In the genomic region with DNA sequence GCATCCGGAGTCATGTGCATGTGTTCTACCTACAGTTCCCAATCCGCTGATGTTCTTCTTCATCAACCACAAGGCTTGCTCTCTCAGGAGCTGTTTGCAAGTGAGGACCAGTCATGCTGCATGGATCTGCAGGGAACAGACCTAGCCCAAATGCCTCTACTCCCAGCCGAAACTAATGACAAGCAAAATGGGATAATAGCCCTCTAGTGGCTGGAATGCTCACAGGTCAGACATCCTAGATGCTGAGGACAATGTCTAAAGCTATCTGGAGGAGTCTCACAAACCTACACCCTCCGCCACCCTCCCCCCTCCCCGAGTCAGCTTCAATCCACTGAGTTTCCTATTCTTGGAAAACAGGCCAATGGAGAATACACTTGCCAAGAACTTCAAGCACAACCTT, we compare ENCODE assay signal across 9 mouse cellular contexts.
DNase-seq lines count a peak whose midpoint lies in the region; ATAC-seq and TF ChIP-seq lines count a peak whose summit lies in the region.
"Had no signal": no experiment of that assay in that cellular context is flagged by ENCODE, and none has a peak within 500 bp of the region (broad histone marks: within the 10 kb centered on the region; RNA-seq: fewer than 3 reads in every experiment).

No protein-coding gene starts in this region.

- peak; percentile 55 for DNase-seq in hindbrain, embryonic 14.5 days (ENCODE audit: low spot score)
- peak; percentile 80 for DNase-seq in ES-E14 (ENCODE audit: low read depth, low spot score)
- peak; percentile 76 for DNase-seq in embryo, embryonic 10 days (ENCODE audit: low spot score)
- peak; percentile 28 for DNase-seq in limb, embryonic 14.5 days (ENCODE audit: low spot score)
- DNase-seq in right cerebral cortex, postnatal 4 days = no peak
- DNase-seq in right cerebral cortex, adult 2 months (ENCODE audit: low spot score in 2 of 2) = no peak
- DNase-seq in adrenal gland, adult 8-10 months = no peak

- H3K36me3 ChIP-seq in hindbrain, embryonic 14.5 days (replicated peaks; ENCODE audit: control insufficient read depth, insufficient read depth) = no peaks in the 10 kb centered on the region
- H3K36me3 ChIP-seq in hindbrain, embryonic 12.5 days = no peaks in the 10 kb centered on the region
- no peaks in the 10 kb centered on the region for H3K36me3 ChIP-seq in ES-E14 (ENCODE audit: control insufficient read depth, insufficient read depth, low read length, poor library complexity, severe bottlenecking)
- no peaks in the 10 kb centered on the region for H3K36me3 ChIP-seq in limb, embryonic 14.5 days (ENCODE audit: control insufficient read depth, insufficient read depth, low read length)
- H3K36me3 ChIP-seq: liver, embryonic 15.5 days had no signal

- no peaks in the 10 kb centered on the region for H3K9me3 ChIP-seq in hindbrain, embryonic 14.5 days (ENCODE audit: control insufficient read depth, low read length)
- no peaks in the 10 kb centered on the region for H3K9me3 ChIP-seq in hindbrain, embryonic 12.5 days (replicated peaks)
- H3K9me3 ChIP-seq in ES-E14 (ENCODE audit: control insufficient read depth, insufficient read depth, low read depth, low read length) = no peaks in the 10 kb centered on the region
- H3K9me3 ChIP-seq in limb, embryonic 14.5 days (ENCODE audit: control insufficient read depth, low read length) = no peaks in the 10 kb centered on the region
- H3K9me3 ChIP-seq: liver, embryonic 15.5 days had no signal

- H3K27ac ChIP-seq in hindbrain, embryonic 14.5 days = no peak overlapping the region
- H3K27ac ChIP-seq in hindbrain, embryonic 12.5 days = no peak overlapping the region
- H3K27ac ChIP-seq in ES-E14 (ENCODE audit: insufficient read depth, low read depth, low read length, poor library complexity, severe bottlenecking) = no peak overlapping the region
- H3K27ac ChIP-seq in limb, embryonic 14.5 days (replicated peaks; ENCODE audit: low read depth, low read length) = no peak overlapping the region
- H3K27ac ChIP-seq: liver, embryonic 15.5 days had no signal

- WGBS in hindbrain, embryonic 14.5 days = 45% methylated on average over 5 of the region's 5 CpGs
- 30% methylated on average over 5 of the region's 5 CpGs for WGBS in hindbrain, embryonic 12.5 days
- WGBS in limb, embryonic 14.5 days = 33% methylated on average over 5 of the region's 5 CpGs

- in situ Hi-C loops in ES-E14 (cut with MboI; ENCODE audit: low sequenced_read_pairs in 2 of 2, unreplicated experiment in 2 of 2) = no loop called here

- no peak overlapping the region for H3K9ac ChIP-seq in hindbrain, embryonic 14.5 days
- no peak overlapping the region for H3K9ac ChIP-seq in hindbrain, embryonic 12.5 days
- no peak overlapping the region for H3K9ac ChIP-seq in ES-E14 (ENCODE audit: insufficient read depth, low read depth, low read length, poor library complexity, severe bottlenecking)
- no peak overlapping the region for H3K9ac ChIP-seq in limb, embryonic 14.5 days (ENCODE audit: low read depth, low read length, severe bottlenecking)
- H3K9ac ChIP-seq: liver, embryonic 15.5 days had no signal

- H3K27me3 ChIP-seq in hindbrain, embryonic 14.5 days (ENCODE audit: control insufficient read depth, insufficient read depth, low read length) = no peaks in the 10 kb centered on the region
- H3K27me3 ChIP-seq in hindbrain, embryonic 12.5 days = no peaks in the 10 kb centered on the region
- H3K27me3 ChIP-seq in limb, embryonic 14.5 days (ENCODE audit: control insufficient read depth, insufficient read depth, low read length) = no peaks in the 10 kb centered on the region
- H3K27me3 ChIP-seq: liver, embryonic 15.5 days had no signal

- ATAC-seq in hindbrain, embryonic 14.5 days (ENCODE audit: low FRiP score) = no peak
- no peak for ATAC-seq in hindbrain, embryonic 12.5 days (ENCODE audit: low FRiP score)
- no peak for ATAC-seq in limb, embryonic 14.5 days (ENCODE audit: low FRiP score, low read depth)

- H3K4me3 ChIP-seq in hindbrain, embryonic 14.5 days (replicated peaks; ENCODE audit: low read length) = no peak overlapping the region
- H3K4me3 ChIP-seq in hindbrain, embryonic 12.5 days = no peak overlapping the region
- no peak overlapping the region for H3K4me3 ChIP-seq in ES-E14 (ENCODE audit: insufficient read depth in 1 of 2, low read depth in 1 of 2, low read length in 2 of 2, poor library complexity in 1 of 2, severe bottlenecking in 1 of 2)
- no peak overlapping the region for H3K4me3 ChIP-seq in limb, embryonic 14.5 days (replicated peaks; ENCODE audit: low read length)
- H3K4me3 ChIP-seq: liver, embryonic 15.5 days had no signal

- no peak for TF ChIP-seq POLR2A in limb, embryonic 14.5 days (IDR thresholded peaks at IDR 0.05; ENCODE audit: borderline replicate concordance, extremely low read depth, insufficient read depth, insufficient read length)

- H3K4me1 ChIP-seq in hindbrain, embryonic 14.5 days (replicated peaks; ENCODE audit: control insufficient read depth, insufficient read depth, low read length) = no peaks in the 10 kb centered on the region
- H3K4me1 ChIP-seq in hindbrain, embryonic 12.5 days = no peaks in the 10 kb centered on the region
- peaks cover 0 to 5% of the 10 kb centered on the region in 2 experiments; a peak in 2 of 4 replicates for H3K4me1 ChIP-seq in ES-E14 (ENCODE audit: control insufficient read depth in 2 of 2, insufficient read depth in 2 of 2, low read length in 2 of 2, poor library complexity in 1 of 2)
- H3K4me1 ChIP-seq in limb, embryonic 14.5 days (ENCODE audit: control insufficient read depth, insufficient read depth, low read length) = peaks cover 8% of the 10 kb centered on the region
- H3K4me1 ChIP-seq: liver, embryonic 15.5 days had no signal

- no peak overlapping the region for H3K4me2 ChIP-seq in hindbrain, embryonic 14.5 days (replicated peaks)
- no peak overlapping the region for H3K4me2 ChIP-seq in hindbrain, embryonic 12.5 days (replicated peaks)
- no peak overlapping the region for H3K4me2 ChIP-seq in limb, embryonic 14.5 days (replicated peaks; ENCODE audit: low read depth, low read length, severe bottlenecking)
- H3K4me2 ChIP-seq: liver, embryonic 15.5 days had no signal

TF ChIP-seq in ES-E14, 5 proteins besides CTCF, POLR2A, EP300 and RAD21:
- TF ChIP-seq HCFC1 (IDR thresholded peaks at IDR 0.05; ENCODE audit: borderline replicate concordance, insufficient read depth, low read length) (no peak), ZC3H11A (IDR thresholded peaks at IDR 0.05; ENCODE audit: borderline replicate concordance, low read depth, low read length) (peak; percentile 34; the same call in 1 of the 2 replicates), MAFK (IDR thresholded peaks at IDR 0.05; ENCODE audit: insufficient read depth, low read depth, low read length) (0 out of 2 replicates have a peak, but pooled peaks have one; percentile 31)
TF ChIP-seq in ES-E14: peak in this region for 2.

Comparison
In these comparisons a context has a peak if more than half of its experiments do, and no peak if none do; other contexts are left out.
1. DNase-seq: peak in hindbrain, embryonic 14.5 days (single experiment), ES-E14 (single experiment), embryo, embryonic 10 days (single experiment) and limb, embryonic 14.5 days (single experiment); none in right cerebral cortex, postnatal 4 days (single experiment), right cerebral cortex, adult 2 months (0 of 2) and adrenal gland, adult 8-10 months (single experiment).